Mouse (Mus musculus) hindbrain, embryonic 11.5 days (tissue): ENCODE data around the gene Dicer1. TPM values are rescaled to one million over a fixed set of nuclear protein-coding genes. Genes with fewer than 3 reads are reported as not detected.
A peak's percentile ranks its signal among the peaks of the same experiment; 100 is the strongest.

Experiments
- ATAC-seq: fragments of 200-750 bp; cut with Nextera tagmentation; 2 replicates; pipeline ENCODE4 v1.8.0; 2017; ENCODE audit warnings: mild to moderate bottlenecking, moderate TSS enrichment, moderate library complexity; ENCODE audit not compliant: low FRiP score
- DNase-seq: peaks from one replicate; pipeline ENCODE4 v3.0.0-alpha.2; 2015; ENCODE audit warnings: low spot score
- H3K27ac ChIP-seq: fragments of 300-500 bp; sonication (generic); 2 replicates; pipeline ENCODE4 v1.5.1; 2014; ENCODE audit warnings: mild to moderate bottlenecking, low read depth, low read length
- H3K27me3 ChIP-seq: fragments of 300-500 bp; sonication (generic); 2 replicates; pipeline ENCODE4 v1.6.1; 2014; ENCODE audit warnings: mild to moderate bottlenecking, low read length, moderate library complexity, mixed read lengths; ENCODE audit not compliant: control insufficient read depth, insufficient read depth
- H3K36me3 ChIP-seq: fragments of 300-500 bp; sonication (generic); 2 replicates; pipeline ENCODE4 v1.6.1; 2014; ENCODE audit warnings: mild to moderate bottlenecking, low read length, moderate library complexity, mixed read lengths; ENCODE audit not compliant: control insufficient read depth, insufficient read depth
- H3K4me1 ChIP-seq: fragments of 300-500 bp; sonication (generic); replicated peaks from 2 replicates; pipeline ENCODE4 v1.6.1; 2014; ENCODE audit warnings: low read length, mixed read lengths; ENCODE audit not compliant: control insufficient read depth, insufficient read depth
- H3K4me2 ChIP-seq: fragments of 300-500 bp; sonication (generic); replicated peaks from 2 replicates; pipeline ENCODE4 v1.6.1; 2014; ENCODE audit warnings: mild to moderate bottlenecking, low read depth, low read length
- H3K4me3 ChIP-seq: fragments of 300-500 bp; sonication (generic); 2 replicates; pipeline ENCODE4 v1.5.1; 2014; ENCODE audit warnings: low read depth, low read length
- H3K9ac ChIP-seq: fragments of 300-500 bp; sonication (generic); 2 replicates; pipeline ENCODE4 v1.6.1; 2014; ENCODE audit warnings: low read depth, low read length
- H3K9me3 ChIP-seq: fragments of 300-500 bp; sonication (generic); 2 replicates; pipeline ENCODE4 v1.6.1; 2016; ENCODE audit warnings: low read length; ENCODE audit not compliant: control insufficient read depth
- WGBS: fragments of 180-500 bp; shearing (Covaris S2); extraction: QIAGEN DNeasy Blood & Tissue Kit; methylation state at CpG from one replicate; pipeline ENCODE4 v1.1.7; 2014; 5-methylcytosine and 5-hydroxymethylcytosine counted together
- polyA plus RNA-seq: library from polyadenylated mRNA; unstranded; fragments of >200 nt; fragmentation: Nextera tagmentation; extraction: Ambion mirVana; gene quantifications from 2 replicates; pipeline ENCODE4 v1.2.1, GENCODE M21; 2014

The Dicer1 gene
- polyA plus RNA-seq, 1 experiment from 2014 or later = 54.0 TPM

GRCm38 (mm10) chr12:104748946-104749345 lies 2.8 kb downstream of the Dicer1 start:
- ATAC-seq = no peak
- H3K4me2 ChIP-seq = no peak overlapping the region
- no peaks in the 10 kb centered on the region for H3K36me3 ChIP-seq
- no peak for DNase-seq
- H3K4me1 ChIP-seq = 0 out of 2 replicates have a peak, but pooled peaks cover 4% of the 10 kb centered on the region
- no peak overlapping the region for H3K27ac ChIP-seq
- H3K4me3 ChIP-seq = no peak overlapping the region
- no peak overlapping the region for H3K9ac ChIP-seq
- 88% methylated on average over 2 of the region's 2 CpGs for WGBS
- H3K27me3 ChIP-seq = no peaks in the 10 kb centered on the region
- H3K9me3 ChIP-seq = no peaks in the 10 kb centered on the region

- H3K4me3 ChIP-seq = no peak overlapping the region
- H3K36me3 ChIP-seq = no peaks in the 10 kb centered on the region
- H3K27me3 ChIP-seq = no peaks in the 10 kb centered on the region
- H3K9me3 ChIP-seq = no peaks in the 10 kb centered on the region
- H3K9ac ChIP-seq = no peak overlapping the region
- DNase-seq (no peak), ATAC-seq (no peak)
- H3K27ac ChIP-seq = no peak overlapping the region
- no peak overlapping the region for H3K4me2 ChIP-seq
- 0 out of 2 replicates have a peak, but pooled peaks cover 4% of the 10 kb centered on the region for H3K4me1 ChIP-seq
- WGBS = 87% methylated on average over 5 of the region's 5 CpGs
Observed at GRCm38 (mm10) chr12:104747252-104747651, 4.5 kb downstream of the Dicer1 start.

DNA sequence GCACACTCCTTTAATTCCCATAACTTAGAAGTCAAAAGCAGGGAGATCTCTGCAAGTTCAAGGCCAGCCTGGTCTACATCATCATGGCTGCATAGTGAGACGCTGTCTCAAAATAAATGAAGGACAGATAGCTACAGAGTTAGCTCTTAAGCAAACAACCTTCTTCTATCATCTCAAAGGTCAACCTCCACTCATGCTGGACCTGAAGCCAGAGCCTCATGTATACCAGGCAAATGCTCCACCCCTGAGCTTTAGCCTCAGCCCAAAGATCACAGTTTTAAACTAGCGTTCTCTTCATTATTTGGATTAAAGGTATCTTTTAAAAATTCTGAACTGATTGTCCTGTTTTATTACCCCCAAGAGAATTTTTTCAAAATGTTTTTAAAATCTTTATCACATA lies 5.2 kb downstream of the Dicer1 start:
- Histone ChIP-seq H3K27ac (no peak overlapping the region), H3K9me3 (no peaks in the 10 kb centered on the region), H3K27me3 (no peaks in the 10 kb centered on the region), H3K4me1 (peaks cover 4% of the 10 kb centered on the region; the same call in 1 of the 2 replicates), H3K9ac (no peak overlapping the region), H3K4me2 (no peak overlapping the region), H3K4me3 (no peak overlapping the region), H3K36me3 (no peaks in the 10 kb centered on the region)
- no peak for ATAC-seq
- WGBS = 97% methylated on average over 2 of the region's 2 CpGs
- no peak for DNase-seq

GRCm38 (mm10) chr12:104743687-104744086 lies 8.1 kb downstream of the Dicer1 start:
- H3K4me1 ChIP-seq = peaks cover under 1% of the 10 kb centered on the region; the same call in 1 of the 2 replicates
- H3K4me2 ChIP-seq = no peak overlapping the region
- no peak overlapping the region for H3K4me3 ChIP-seq
- H3K9ac ChIP-seq = no peak overlapping the region
- no peaks in the 10 kb centered on the region for H3K36me3 ChIP-seq
- peak; percentile 23 for DNase-seq
- H3K9me3 ChIP-seq = no peaks in the 10 kb centered on the region
- H3K27me3 ChIP-seq = no peaks in the 10 kb centered on the region
- H3K27ac ChIP-seq = no peak overlapping the region
- ATAC-seq = peak; percentile 77
- 64% methylated on average over 4 of the region's 4 CpGs for WGBS

DNA sequence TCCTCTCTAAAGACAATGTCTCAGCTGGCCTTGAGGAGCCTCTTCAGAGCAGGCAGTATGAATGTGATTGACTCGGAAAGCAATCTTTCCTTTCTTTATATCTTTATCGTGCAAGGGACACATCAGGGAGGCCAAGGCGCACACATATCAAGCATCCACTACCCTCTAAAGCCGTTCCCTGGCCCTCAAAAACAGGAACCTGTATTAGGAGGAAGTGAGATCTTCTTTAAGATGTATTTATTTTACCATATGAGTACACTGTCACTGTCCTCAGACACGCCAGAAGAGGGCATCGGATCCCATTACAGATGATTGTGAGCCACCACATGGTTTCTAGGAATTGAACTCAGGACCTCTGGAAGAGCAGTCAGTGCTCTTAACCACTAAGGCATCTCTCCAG lies 9.5 kb downstream of the Dicer1 start:
- Histone ChIP-seq H3K9me3 (no peaks in the 10 kb centered on the region), H3K4me1 (no peaks in the 10 kb centered on the region; the same call in 1 of the 2 replicates), H3K27ac (no peak overlapping the region), H3K9ac (no peak overlapping the region), H3K4me2 (no peak overlapping the region), H3K4me3 (no peak overlapping the region), H3K36me3 (no peaks in the 10 kb centered on the region), H3K27me3 (no peaks in the 10 kb centered on the region)
- ATAC-seq (no peak), DNase-seq (no peak)
- WGBS = 84% methylated on average over 6 of the region's 6 CpGs

DNA sequence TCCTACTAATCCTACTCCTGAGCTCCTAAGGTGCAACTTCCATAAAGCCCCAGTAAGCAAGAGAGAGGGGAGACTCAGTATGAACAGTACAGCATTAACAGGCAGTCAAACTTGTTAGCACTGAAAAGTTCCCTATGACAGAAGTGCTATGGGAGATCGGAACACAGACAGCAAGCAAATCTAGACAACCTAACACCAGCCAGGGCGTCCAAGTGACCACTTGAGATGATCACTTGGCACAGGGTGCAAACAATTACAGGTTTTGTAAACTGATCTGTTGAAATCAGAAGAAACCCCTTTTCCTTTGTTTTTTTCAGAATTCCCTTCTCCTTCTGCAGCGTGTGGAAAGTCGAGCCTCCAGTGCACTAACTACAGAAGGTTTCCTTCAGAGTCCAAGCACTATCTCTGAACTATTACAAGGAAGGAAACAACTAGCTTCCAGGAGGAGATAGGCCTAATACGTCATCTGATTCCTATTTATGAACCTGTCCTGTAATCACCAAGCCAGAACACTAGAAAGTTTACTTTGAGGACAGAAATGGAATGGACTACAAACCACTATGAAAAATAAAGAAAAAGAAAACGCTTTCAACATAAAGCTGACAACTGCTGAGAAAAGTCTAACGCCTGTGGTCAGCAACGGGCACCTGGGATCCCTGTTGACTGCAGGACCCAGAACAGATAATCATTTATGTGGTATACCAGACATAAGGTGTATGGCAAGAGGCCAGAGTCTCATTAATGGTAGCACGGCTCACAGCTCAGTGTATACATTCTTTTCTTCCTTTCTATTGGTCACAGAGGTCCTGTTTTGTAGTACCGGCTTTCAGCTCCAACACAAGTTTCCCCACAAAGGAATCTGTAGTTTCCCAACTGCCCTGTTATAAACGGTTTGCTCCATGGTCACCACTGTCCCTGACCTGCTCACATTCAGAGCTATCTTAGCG lies 10.6 kb downstream of the Dicer1 start:
- Histone ChIP-seq H3K9me3 (no peaks in the 10 kb centered on the region), H3K27me3 (no peaks in the 10 kb centered on the region), H3K4me3 (no peak overlapping the region), H3K4me2 (no peak overlapping the region), H3K36me3 (no peaks in the 10 kb centered on the region), H3K9ac (no peak overlapping the region), H3K27ac (no peak overlapping the region), H3K4me1 (no peaks in the 10 kb centered on the region; the same call in 1 of the 2 replicates)
- WGBS = 80% methylated on average over 12 of the region's 12 CpGs
- ATAC-seq (no peak), DNase-seq (no peak)

DNA sequence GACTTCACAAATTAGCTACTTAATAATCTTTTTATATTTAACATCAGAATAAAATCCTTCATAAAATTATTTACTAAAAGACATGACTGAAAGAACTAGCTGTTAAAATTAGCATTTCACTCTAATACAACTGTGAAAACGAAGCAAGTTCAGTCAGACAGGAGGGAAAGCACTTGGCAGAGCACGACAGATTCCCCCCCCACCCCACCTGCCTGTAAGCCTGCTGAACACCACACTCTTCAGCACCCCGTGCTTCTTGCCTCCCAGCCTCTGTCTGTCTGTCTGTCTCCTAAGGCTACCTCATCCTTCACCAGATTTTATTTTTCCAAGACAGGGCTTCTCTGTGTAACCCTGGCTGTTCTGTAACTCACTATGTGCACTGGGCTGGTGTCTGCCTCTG lies 12.8 kb downstream of the Dicer1 start:
- ATAC-seq (no peak), DNase-seq (no peak)
- no peak overlapping the region for H3K4me3 ChIP-seq
- WGBS = 62% methylated on average over 3 of the region's 3 CpGs
- no peaks in the 10 kb centered on the region for H3K9me3 ChIP-seq
- H3K4me2 ChIP-seq = no peak overlapping the region
- H3K4me1 ChIP-seq = no peaks in the 10 kb centered on the region; the same call in 1 of the 2 replicates
- no peaks in the 10 kb centered on the region for H3K27me3 ChIP-seq
- no peaks in the 10 kb centered on the region for H3K36me3 ChIP-seq
- no peak overlapping the region for H3K27ac ChIP-seq
- H3K9ac ChIP-seq = no peak overlapping the region

DNA sequence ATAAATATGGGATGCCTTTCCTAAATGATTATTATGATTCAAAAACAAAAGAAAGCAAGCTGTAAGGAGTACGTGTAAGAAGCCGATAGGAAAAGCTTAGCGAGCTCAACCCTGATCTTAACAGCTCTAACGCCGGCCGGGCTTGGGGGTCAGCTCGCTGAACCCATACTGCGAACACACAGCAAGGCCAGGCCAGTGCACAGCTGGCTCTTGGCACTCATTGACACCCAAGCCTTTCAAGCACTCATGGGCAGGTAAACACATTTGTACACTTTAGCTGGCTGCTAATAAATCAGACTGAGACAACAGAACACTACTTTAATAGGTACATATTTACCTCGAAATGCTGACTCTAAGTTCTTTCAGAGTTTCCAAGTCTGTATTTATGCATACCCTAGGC lies 13.3 kb downstream of the Dicer1 start:
- Histone ChIP-seq H3K4me3 (no peak overlapping the region), H3K4me2 (no peak overlapping the region), H3K36me3 (no peaks in the 10 kb centered on the region), H3K27ac (no peak overlapping the region), H3K27me3 (no peaks in the 10 kb centered on the region), H3K9me3 (no peaks in the 10 kb centered on the region), H3K9ac (no peak overlapping the region), H3K4me1 (no peaks in the 10 kb centered on the region; the same call in 1 of the 2 replicates)
- ATAC-seq = no peak
- 65% methylated on average over 9 of the region's 9 CpGs for WGBS
- DNase-seq = no peak

GRCm38 (mm10) chr12:104737666-104738065 lies 14.1 kb downstream of the Dicer1 start:
- 81% methylated on average over 10 of the region's 10 CpGs for WGBS
- Histone ChIP-seq H3K4me1 (peaks cover 3% of the 10 kb centered on the region), H3K27me3 (no peaks in the 10 kb centered on the region), H3K9me3 (no peaks in the 10 kb centered on the region), H3K9ac (no peak overlapping the region), H3K27ac (no peak overlapping the region), H3K4me3 (no peak overlapping the region), H3K4me2 (no peak overlapping the region), H3K36me3 (no peaks in the 10 kb centered on the region)
- DNase-seq = no peak
- ATAC-seq = no peak
